Mouse (Mus musculus) bone marrow, adult 2 months (tissue): ENCODE measurements around the gene Smpdl3b.

Experiments
- CTCF ChIP-seq: fragments of 200-500 bp; IDR thresholded peaks from 2 replicates; pipeline ENCODE4 v1.5.1; 2011; ENCODE audit warnings: low read length, control low read depth; ENCODE audit not compliant: control insufficient read depth, insufficient read depth
- POLR2A ChIP-seq: fragments of 200-500 bp; IDR thresholded peaks from 2 replicates; pipeline ENCODE4 v1.6.1; 2011; ENCODE audit warnings: low read depth, mild to moderate bottlenecking, control low read depth, low read length, borderline replicate concordance; ENCODE audit not compliant: control insufficient read depth

DNA sequence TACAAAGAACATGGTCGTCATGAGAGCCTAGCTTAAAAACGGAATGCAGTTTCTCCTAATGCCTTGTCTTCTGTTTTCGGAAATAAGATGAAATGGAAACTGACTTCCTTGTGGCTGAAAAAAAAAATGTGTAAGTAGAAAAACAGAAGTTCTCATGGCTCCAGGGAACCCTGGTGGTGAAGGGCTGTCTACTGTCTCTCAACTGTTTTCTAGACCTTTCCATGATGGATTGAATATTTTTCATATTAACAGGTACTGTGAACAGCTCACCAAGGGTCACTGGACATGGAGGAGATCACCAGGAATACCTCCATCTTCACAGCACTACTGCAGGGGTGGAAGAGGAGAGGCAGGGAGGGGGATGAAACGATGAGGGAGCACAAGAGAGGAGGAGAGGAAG is 41.0 kb upstream of the Smpdl3b start:
- no peak for TF ChIP-seq CTCF
- no peak for TF ChIP-seq POLR2A
